Mouse (Mus musculus) forebrain, embryonic 12.5 days (tissue): ENCODE results near the gene Slc5a5. TPM values are rescaled to one million over a fixed set of nuclear protein-coding genes. Genes with fewer than 3 reads are reported as not detected.

ENCODE experiments used
- ATAC-seq: fragments of 200-750 bp; cut with Nextera tagmentation; 2 replicates; pipeline ENCODE4 v1.8.0; 2017; ENCODE audit warnings: moderate TSS enrichment; ENCODE audit not compliant: low FRiP score
- H3K27ac ChIP-seq: fragments of 300-500 bp; sonication (generic); 2 replicates; pipeline ENCODE4 v1.5.1; 2016; ENCODE audit warnings: mild to moderate bottlenecking
- H3K27me3 ChIP-seq: fragments of 300-500 bp; sonication (generic); 2 replicates; pipeline ENCODE4 v1.6.1; 2016; ENCODE audit warnings: mild to moderate bottlenecking
- H3K36me3 ChIP-seq: fragments of 300-500 bp; sonication (generic); replicated peaks from 2 replicates; pipeline ENCODE4 v1.6.1; 2016; ENCODE audit warnings: mild to moderate bottlenecking
- H3K4me1 ChIP-seq: fragments of 300-500 bp; sonication (generic); 2 replicates; pipeline ENCODE4 v1.6.1; 2016
- H3K4me2 ChIP-seq: fragments of 300-500 bp; sonication (generic); 2 replicates; pipeline ENCODE4 v1.6.1; 2016; ENCODE audit warnings: mild to moderate bottlenecking, moderate library complexity
- H3K4me3 ChIP-seq: fragments of 300-500 bp; sonication (generic); replicated peaks from 2 replicates; pipeline ENCODE4 v1.5.1; 2016; ENCODE audit warnings: mild to moderate bottlenecking
- H3K9ac ChIP-seq: fragments of 300-500 bp; sonication (generic); 2 replicates; pipeline ENCODE4 v1.6.1; 2016; ENCODE audit warnings: mild to moderate bottlenecking
- H3K9me3 ChIP-seq: fragments of 300-500 bp; sonication (generic); 2 replicates; pipeline ENCODE4 v1.6.1; 2016
- WGBS: fragments of 180-500 bp; shearing (Covaris S2); methylation state at CpG from one replicate; pipeline ENCODE4 v1.1.7; 2016; 5-methylcytosine and 5-hydroxymethylcytosine counted together
- polyA plus RNA-seq: library from polyadenylated mRNA; unstranded; fragments of >200 nt; fragmentation: Nextera tagmentation; extraction: Ambion mirVana; gene quantifications from 2 replicates; pipeline ENCODE4 v1.2.1, GENCODE M21; 2016

Gene Slc5a5
- polyA plus RNA-seq, 1 experiment from 2014 or later = 0.49 TPM

- Histone ChIP-seq H3K9ac (peak within 1 kb of the TSS; percentile 74), H3K36me3 (peaks cover 6% of the 10 kb centered on the region), H3K9me3 (no peaks in the 10 kb centered on the region), H3K4me1 (peaks cover 66% of the 10 kb centered on the region), H3K27me3 (peaks cover 26% of the 10 kb centered on the region), H3K4me3 (peak within 1 kb of the TSS; percentile 58), H3K4me2 (peak within 1 kb of the TSS; percentile 85), H3K27ac (peak within 1 kb of the TSS; percentile 97)
- no peak for ATAC-seq
- under 1% methylated on average over 55 of the region's 55 CpGs for WGBS
These were observed 29.5 kb downstream of the Slc5a5 start, which contains the start of gene Kcnn1 for GRCm38 (mm10) chr8:70862824-70863641. Kcnn1 (minus strand) TSS chr8:70863258.

- 0 out of 2 replicates have a peak, but pooled peaks cover 13% of the 10 kb centered on the region for H3K36me3 ChIP-seq
- peaks cover 48% of the 10 kb centered on the region for H3K4me1 ChIP-seq
- no peaks in the 10 kb centered on the region for H3K9me3 ChIP-seq
- H3K9ac ChIP-seq = 0 out of 2 replicates have a peak overlapping the region, but pooled peaks have one; percentile 51
- H3K27ac ChIP-seq = peak overlapping the region; percentile 19; the same call in 1 of the 2 replicates
- WGBS = 12% methylated on average over 4 of the region's 4 CpGs
- ATAC-seq = peak; percentile 31; the same call in 1 of the 2 replicates
- no peak overlapping the region for H3K4me3 ChIP-seq
- H3K4me2 ChIP-seq = peak overlapping the region; percentile 87; the same call in 1 of the 2 replicates
- peaks cover 21% of the 10 kb centered on the region for H3K27me3 ChIP-seq
These were observed 35.0 kb downstream of the Slc5a5 start for GRCm38 (mm10) chr8:70857516-70857915.

- H3K4me3 ChIP-seq = peak overlapping the region; percentile 47
- H3K27ac ChIP-seq = no peak overlapping the region
- ATAC-seq = peak; percentile 82
- 0 out of 2 replicates have a peak, but pooled peaks cover 17% of the 10 kb centered on the region for H3K36me3 ChIP-seq
- no peaks in the 10 kb centered on the region for H3K9me3 ChIP-seq
- peak overlapping the region; percentile 51 for H3K9ac ChIP-seq
- H3K4me2 ChIP-seq = peak overlapping the region; percentile 87
- WGBS = 7% methylated on average over 33 of the region's 33 CpGs
- peaks cover 13% of the 10 kb centered on the region; the same call in 1 of the 2 replicates for H3K27me3 ChIP-seq
- H3K4me1 ChIP-seq = peaks cover 39% of the 10 kb centered on the region
These were observed 35.9 kb downstream of the Slc5a5 start for GRCm38 (mm10) chr8:70856541-70857197.

- no peak overlapping the region for H3K9ac ChIP-seq
- WGBS = 67% methylated on average over 5 of the region's 5 CpGs
- no peak for ATAC-seq
These were observed 36.5 kb downstream of the Slc5a5 start for GRCm38 (mm10) chr8:70856028-70856427.

GRCm38 (mm10) chr8:70853863-70854262 lies 38.7 kb downstream of the Slc5a5 start:
- H3K4me1 ChIP-seq = peaks cover 29% of the 10 kb centered on the region
- 0 out of 2 replicates have a peak, but pooled peaks cover 17% of the 10 kb centered on the region for H3K36me3 ChIP-seq
- no peaks in the 10 kb centered on the region for H3K9me3 ChIP-seq
- H3K9ac ChIP-seq = no peak overlapping the region
- H3K4me3 ChIP-seq = no peak overlapping the region
- H3K27ac ChIP-seq = no peak overlapping the region
- no peak overlapping the region for H3K4me2 ChIP-seq
- H3K27me3 ChIP-seq = peaks cover 7% of the 10 kb centered on the region; the same call in 1 of the 2 replicates
- no peak for ATAC-seq
- 78% methylated on average over 2 of the region's 2 CpGs for WGBS

More at GRCm38 (mm10) chr8:70856028-70856427, 36.5 kb downstream of the Slc5a5 start:
- H3K9me3 ChIP-seq = no peaks in the 10 kb centered on the region
- peaks cover 7% of the 10 kb centered on the region; the same call in 1 of the 2 replicates for H3K27me3 ChIP-seq
- no peak overlapping the region for H3K4me3 ChIP-seq
- 0 out of 2 replicates have a peak overlapping the region, but pooled peaks have one; percentile 87 for H3K4me2 ChIP-seq
- H3K36me3 ChIP-seq = 0 out of 2 replicates have a peak, but pooled peaks cover 17% of the 10 kb centered on the region
- peaks cover 34% of the 10 kb centered on the region for H3K4me1 ChIP-seq
- H3K27ac ChIP-seq = no peak overlapping the region

- WGBS = 93% methylated on average over 41 of the region's 41 CpGs
- Histone ChIP-seq H3K4me1 (peaks cover 17% of the 10 kb centered on the region), H3K9me3 (no peaks in the 10 kb centered on the region), H3K27ac (no peak overlapping the region), H3K27me3 (peaks cover 7% of the 10 kb centered on the region; the same call in 1 of the 2 replicates), H3K4me2 (no peak overlapping the region), H3K36me3 (0 out of 2 replicates have a peak, but pooled peaks cover 17% of the 10 kb centered on the region), H3K9ac (no peak overlapping the region), H3K4me3 (no peak overlapping the region)
- no peak for ATAC-seq
These were observed 39.8 kb downstream of the Slc5a5 start for GRCm38 (mm10) chr8:70852595-70853231.

- Histone ChIP-seq H3K27ac (no peak overlapping the region), H3K4me2 (no peak overlapping the region), H3K36me3 (0 out of 2 replicates have a peak, but pooled peaks cover 17% of the 10 kb centered on the region), H3K27me3 (peaks cover 7% of the 10 kb centered on the region; the same call in 1 of the 2 replicates), H3K9me3 (no peaks in the 10 kb centered on the region), H3K9ac (no peak overlapping the region), H3K4me3 (no peak overlapping the region), H3K4me1 (peaks cover 11% of the 10 kb centered on the region)
- WGBS = 67% methylated on average over 6 of the region's 6 CpGs
- ATAC-seq = no peak
These were observed 40.7 kb downstream of the Slc5a5 start for GRCm38 (mm10) chr8:70851837-70852236.

- ATAC-seq = no peak
- Histone ChIP-seq H3K4me3 (no peak overlapping the region), H3K27me3 (peaks cover 5% of the 10 kb centered on the region; the same call in 1 of the 2 replicates), H3K36me3 (0 out of 2 replicates have a peak, but pooled peaks cover 17% of the 10 kb centered on the region), H3K27ac (no peak overlapping the region), H3K4me2 (no peak overlapping the region), H3K9ac (no peak overlapping the region), H3K4me1 (peaks cover 8% of the 10 kb centered on the region), H3K9me3 (no peaks in the 10 kb centered on the region)
- WGBS = 88% methylated on average over 4 of the region's 4 CpGs
These were observed 41.6 kb downstream of the Slc5a5 start for GRCm38 (mm10) chr8:70850947-70851346.

- Histone ChIP-seq H3K4me1 (peaks cover 8% of the 10 kb centered on the region), H3K36me3 (0 out of 2 replicates have a peak, but pooled peaks cover 17% of the 10 kb centered on the region), H3K27ac (no peak overlapping the region), H3K4me3 (no peak overlapping the region), H3K9ac (no peak overlapping the region), H3K9me3 (no peaks in the 10 kb centered on the region), H3K27me3 (no peaks in the 10 kb centered on the region; the same call in 1 of the 2 replicates), H3K4me2 (no peak overlapping the region)
- ATAC-seq = no peak
- 84% methylated on average over 7 of the region's 7 CpGs for WGBS
These were observed 42.3 kb downstream of the Slc5a5 start for GRCm38 (mm10) chr8:70850132-70850845.

- H3K36me3 ChIP-seq = 0 out of 2 replicates have a peak, but pooled peaks cover 10% of the 10 kb centered on the region
- ATAC-seq = no peak
- WGBS = 82% methylated on average over 3 of the region's 3 CpGs
- no peak overlapping the region for H3K27ac ChIP-seq
- peaks cover 5% of the 10 kb centered on the region for H3K4me1 ChIP-seq
- no peak overlapping the region for H3K4me3 ChIP-seq
- H3K4me2 ChIP-seq = no peak overlapping the region
- no peak overlapping the region for H3K9ac ChIP-seq
- H3K9me3 ChIP-seq = no peaks in the 10 kb centered on the region
- H3K27me3 ChIP-seq = no peaks in the 10 kb centered on the region; the same call in 1 of the 2 replicates
These were observed 43.1 kb downstream of the Slc5a5 start for GRCm38 (mm10) chr8:70849333-70849990.
